ENCODE assay signal across 8 mouse cellular contexts in the genomic region with DNA sequence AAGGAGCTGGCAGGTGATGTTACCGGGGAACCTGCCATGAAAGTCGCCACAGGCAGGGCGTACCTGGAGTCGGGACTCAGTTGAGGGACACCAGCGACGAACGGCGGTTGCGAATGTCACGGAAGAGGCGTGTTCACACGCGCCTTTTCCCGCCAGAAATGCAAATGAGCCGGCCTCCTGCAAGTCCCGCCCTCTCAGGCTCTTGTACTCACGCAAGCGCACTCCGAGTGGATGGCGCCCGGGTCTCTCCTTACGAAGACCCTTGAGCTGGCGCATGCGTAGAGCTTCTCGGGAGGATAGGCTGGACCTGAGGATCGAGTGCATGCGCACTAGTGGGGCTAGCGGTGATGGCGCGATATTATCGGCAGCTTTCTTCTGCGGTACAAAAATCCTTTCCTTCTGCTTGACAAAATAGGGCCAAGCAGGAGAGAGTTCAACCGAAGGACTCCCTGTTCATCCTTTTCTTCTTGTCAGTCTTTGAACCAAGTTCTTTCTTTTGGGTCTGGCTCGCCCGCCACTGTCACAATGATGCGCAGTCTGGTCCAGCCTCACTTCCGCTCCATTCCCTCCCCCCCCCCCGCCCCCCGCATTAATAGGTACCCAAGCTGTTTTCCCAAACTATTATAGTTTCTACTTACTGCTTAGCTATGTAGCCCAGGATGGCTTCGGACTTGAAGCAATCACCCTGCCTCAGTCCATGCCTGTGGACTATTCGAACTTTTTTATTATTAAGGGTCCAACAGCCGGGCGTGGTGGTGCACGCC. TPM values are rescaled to one million over a fixed set of nuclear protein-coding genes. Genes with fewer than 3 reads are reported as not detected.
DNase-seq lines count a peak whose midpoint lies in the region; ATAC-seq and TF ChIP-seq lines count a peak whose summit lies in the region.

A gene (minus strand): TSS at position 513 of the 764 bp plus-strand sequence.

- peak within 1 kb of the TSS; percentile 69 for H3K4me2 ChIP-seq in heart, embryonic 14.5 days (ENCODE audit: low read length)
- H3K4me2 ChIP-seq in liver, embryonic 11.5 days = peak within 1 kb of the TSS; percentile 74
- peak within 1 kb of the TSS; percentile 51 for H3K4me2 ChIP-seq in myocyte (ENCODE audit: low read depth)

- peaks cover 0 to 4% of the 10 kb centered on the region in 2 experiments; a peak in 1 of 4 replicates for H3K4me1 ChIP-seq in heart, embryonic 14.5 days (ENCODE audit: control insufficient read depth in 2 of 2, insufficient read depth in 2 of 2, low read length in 2 of 2)
- peaks cover 3% of the 10 kb centered on the region; the same call in 1 of the 2 replicates for H3K4me1 ChIP-seq in liver, embryonic 11.5 days (replicated peaks; ENCODE audit: control insufficient read depth, insufficient read depth, low read length)

- no peaks in the 10 kb centered on the region for H3K9me3 ChIP-seq in heart, embryonic 14.5 days (ENCODE audit: control insufficient read depth, low read length)
- H3K9me3 ChIP-seq in liver, embryonic 11.5 days (ENCODE audit: control insufficient read depth, low read length) = no peaks in the 10 kb centered on the region

- no peaks in the 10 kb centered on the region for H3K36me3 ChIP-seq in heart, embryonic 14.5 days (ENCODE audit: control insufficient read depth, insufficient read depth, low read length)
- H3K36me3 ChIP-seq in liver, embryonic 11.5 days (ENCODE audit: control insufficient read depth, insufficient read depth, low read length) = no peaks in the 10 kb centered on the region
- no peaks in the 10 kb centered on the region for H3K36me3 ChIP-seq in myocyte (ENCODE audit: control insufficient read depth, insufficient read depth)

- WGBS in heart, embryonic 14.5 days = 7% methylated on average over 44 of the region's 44 CpGs
- 7% methylated on average over 44 of the region's 44 CpGs for WGBS in liver, embryonic 11.5 days

- peak; percentile 79 for ATAC-seq in heart, embryonic 14.5 days (ENCODE audit: insufficient number of reproducible peaks, insufficient read depth, low FRiP score, low read depth)
- ATAC-seq in liver, embryonic 11.5 days (replicated peaks; ENCODE audit: low FRiP score) = peak; percentile 93

- no peaks in the 10 kb centered on the region for H3K27me3 ChIP-seq in heart, embryonic 14.5 days (ENCODE audit: control insufficient read depth, insufficient read depth, low read length)
- peaks cover 6% of the 10 kb centered on the region; the same call in 1 of the 2 replicates for H3K27me3 ChIP-seq in liver, embryonic 11.5 days (replicated peaks; ENCODE audit: control insufficient read depth, insufficient read depth, low read length)
- H3K27me3 ChIP-seq in myocyte (ENCODE audit: control insufficient read depth, insufficient read depth, insufficient read length) = peaks cover 16% of the 10 kb centered on the region

- DNase-seq in B cell, adult 2 months = peak; percentile 85
- DNase-seq in c-Kit-negative CD71-positive TER-119-positive erythroid progenitor cells, embryonic 14.5 days (ENCODE audit: low read depth, low spot score) = peak; percentile 54
- peak; percentile 46 for DNase-seq in fibroblast of lung, adult 2 months (ENCODE audit: low read depth)
- DNase-seq in kidney, postnatal 10 days = peak; percentile 95
- DNase-seq in liver, embryonic 11.5 days (ENCODE audit: low spot score) = peak; percentile 89
- peak; percentile 82 to 89 for DNase-seq in spleen, postnatal 4 days (ENCODE audit: low spot score in 2 of 2)

- no peak within 1 kb of the TSS for H3K27ac ChIP-seq in heart, embryonic 14.5 days (replicated peaks in 1 of 2; ENCODE audit: control insufficient read depth in 1 of 2, insufficient read depth in 1 of 2, low read depth in 2 of 2, low read length in 2 of 2)
- H3K27ac ChIP-seq in liver, embryonic 11.5 days (ENCODE audit: low read depth, low read length) = no peak within 1 kb of the TSS

- H3K4me3 ChIP-seq in heart, embryonic 14.5 days (ENCODE audit: control insufficient read depth in 1 of 2, insufficient read depth in 1 of 2, low read depth in 1 of 2, low read length in 2 of 2) = peak within 1 kb of the TSS; percentile 42 to 60
- H3K4me3 ChIP-seq in liver, embryonic 11.5 days (ENCODE audit: low read depth, low read length) = peak within 1 kb of the TSS; percentile 46
- no peak within 1 kb of the TSS for H3K4me3 ChIP-seq in myocyte

- no peaks in the 10 kb centered on the region for H3K79me2 ChIP-seq in myocyte (ENCODE audit: control insufficient read depth, insufficient read depth)

- peak; percentile 35 for TF ChIP-seq POLR2A in myocyte (IDR thresholded peaks at IDR 0.05; ENCODE audit: insufficient read length, low read depth)

- H3K9ac ChIP-seq in heart, embryonic 14.5 days (ENCODE audit: low read length) = no peak within 1 kb of the TSS
- peak within 1 kb of the TSS; percentile 37 for H3K9ac ChIP-seq in liver, embryonic 11.5 days (ENCODE audit: low read depth, low read length)

- no peak within 1 kb of the TSS for H3ac ChIP-seq in myocyte (ENCODE audit: control insufficient read depth, insufficient read length)

TF ChIP-seq in myocyte, 11 proteins besides CTCF, POLR2A, EP300 and RAD21:
- TF ChIP-seq SRF (IDR thresholded peaks at IDR 0.05; ENCODE audit: control insufficient read depth, insufficient read length, low read depth) (no peak), POLR2AphosphoS2 (IDR thresholded peaks at IDR 0.05; ENCODE audit: insufficient read length, low read depth) (no peak), TCF3 (IDR thresholded peaks at IDR 0.05; ENCODE audit: insufficient read length, low read depth) (no peak), REST (IDR thresholded peaks at IDR 0.05; ENCODE audit: insufficient read depth, insufficient read length) (no peak), MAX (IDR thresholded peaks at IDR 0.05; ENCODE audit: low read depth) (no peak), USF1 (IDR thresholded peaks at IDR 0.05; ENCODE audit: low read depth) (no peak), CEBPB (IDR thresholded peaks at IDR 0.05; ENCODE audit: insufficient read depth, poor library complexity, severe bottlenecking) (no peak), MYOG (IDR thresholded peaks at IDR 0.05; ENCODE audit: control insufficient read depth in 1 of 3, insufficient read depth in 1 of 3, insufficient read length in 2 of 3, low read depth in 2 of 3) (no peak), E2F4 (IDR thresholded peaks at IDR 0.05; ENCODE audit: insufficient read depth) (no peak), MYOD1 (IDR thresholded peaks at IDR 0.05; ENCODE audit: control insufficient read depth in 1 of 3, insufficient read length in 2 of 3, low read depth in 2 of 3) (no peak)
TF ChIP-seq in myocyte: peak in this region for 0.

RNA-seq across cellular contexts. Expression of the gene that starts here (rescaled TPM):
- 0.32 and 0.54 TPM in 2 replicates for polyA plus RNA-seq in heart, embryonic 14.5 days (2014; fragmentation: Nextera tagmentation; extraction: Ambion mirVana)
- 0.17 and 0.53 TPM in 2 replicates for polyA plus RNA-seq in liver, embryonic 11.5 days (2014; fragmentation: Nextera tagmentation; extraction: Ambion mirVana)
- polyA plus RNA-seq in myocyte (2012; fragmentation: generic; extraction: Trizol) = 2.2 TPM

Comparison
In these comparisons a context has a peak if more than half of its experiments do, and no peak if none do; other contexts are left out.
1. Peak in ATAC-seq, H3K4me3 ChIP-seq and H3K4me2 ChIP-seq in heart, embryonic 14.5 days; RNA of the gene not detected or under 1 TPM.
2. Peak in DNase-seq, ATAC-seq, H3K4me3 ChIP-seq, H3K9ac ChIP-seq and H3K4me2 ChIP-seq in liver, embryonic 11.5 days; RNA of the gene not detected or under 1 TPM.